Comparison of ENCODE assay signal across 7 mouse cellular contexts in the genomic region with DNA sequence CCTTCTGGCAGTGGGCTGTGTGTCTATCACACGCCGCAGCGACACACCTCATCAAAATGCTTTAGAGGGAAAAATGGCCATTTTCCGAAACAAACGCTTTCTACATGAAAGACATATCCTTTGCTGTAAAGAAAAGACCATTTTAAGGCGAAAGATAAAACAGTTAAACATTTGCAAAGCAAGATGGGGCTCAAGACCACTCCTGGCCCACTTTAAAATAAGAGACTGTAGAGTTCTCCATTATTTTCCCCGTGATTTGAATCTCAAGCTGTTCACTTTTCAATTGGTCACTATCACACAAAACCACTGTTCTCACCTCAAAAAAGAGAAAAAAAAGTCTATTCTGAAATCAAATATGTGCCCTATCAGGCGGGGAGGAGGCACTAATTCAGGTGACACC. TPM values are rescaled to one million over a fixed set of nuclear protein-coding genes. Genes with fewer than 3 reads are reported as not detected.
A peak's percentile ranks its signal among the peaks of the same experiment; 100 is the strongest.
DNase-seq lines count a peak whose midpoint lies in the region; ATAC-seq and TF ChIP-seq lines count a peak whose summit lies in the region.

No protein-coding gene starts in this region.

- WGBS in lung, postnatal 0 days, result 9% methylated on average over 8 of the region's 8 CpGs
- 10% methylated on average over 8 of the region's 8 CpGs for WGBS in forebrain, embryonic 13.5 days
- 14% methylated on average over 8 of the region's 8 CpGs for WGBS in limb, embryonic 14.5 days
- 9% methylated on average over 8 of the region's 8 CpGs for WGBS in stomach, embryonic 15.5 days

- H3K4me2 ChIP-seq in lung, postnatal 0 days (replicated peaks; ENCODE audit: low read depth, low read length), result peak overlapping the region; percentile 51
- peak overlapping the region; percentile 53 for H3K4me2 ChIP-seq in forebrain, embryonic 13.5 days
- H3K4me2 ChIP-seq in limb, embryonic 14.5 days (replicated peaks; ENCODE audit: low read depth, low read length, severe bottlenecking), result peak overlapping the region; percentile 51
- H3K4me2 ChIP-seq in stomach, embryonic 15.5 days, result peak overlapping the region; percentile 56

- no peak for TF ChIP-seq CTCF in lung, postnatal 0 days (IDR thresholded peaks at IDR 0.05)

- peak overlapping the region; percentile 35; the same call in 1 of the 2 replicates for H3K27ac ChIP-seq in lung, postnatal 0 days (ENCODE audit: low read length)
- H3K27ac ChIP-seq in forebrain, embryonic 13.5 days, result no peak overlapping the region
- H3K27ac ChIP-seq in limb, embryonic 14.5 days (replicated peaks; ENCODE audit: low read depth, low read length), result no peak overlapping the region
- 0 out of 2 replicates have a peak overlapping the region, but pooled peaks have one; percentile 41 for H3K27ac ChIP-seq in stomach, embryonic 15.5 days

- H3K4me3 ChIP-seq in lung, postnatal 0 days (ENCODE audit: low read depth, low read length), result peak overlapping the region; percentile 98
- peak overlapping the region; percentile 91 for H3K4me3 ChIP-seq in forebrain, embryonic 13.5 days
- H3K4me3 ChIP-seq in limb, embryonic 14.5 days (replicated peaks; ENCODE audit: low read length), result peak overlapping the region; percentile 92
- peak overlapping the region; percentile 94 for H3K4me3 ChIP-seq in stomach, embryonic 15.5 days (replicated peaks)

- ATAC-seq in lung, postnatal 0 days, result no peak
- peak; percentile 31 for ATAC-seq in forebrain, embryonic 13.5 days
- no peak; the same call in 1 of the 2 replicates for ATAC-seq in limb, embryonic 14.5 days (ENCODE audit: low FRiP score, low read depth)
- no peak for ATAC-seq in stomach, embryonic 15.5 days (ENCODE audit: insufficient read depth, low FRiP score, low read depth)
- ATAC-seq in activated CD4-positive, CD25-positive, alpha-beta regulatory T cell, adult 4 months, result no peak

- TF ChIP-seq EP300 in lung, postnatal 0 days (IDR thresholded peaks at IDR 0.05), result 0 out of 2 replicates have a peak, but pooled peaks have one; percentile 11

- no peak for TF ChIP-seq POLR2A in limb, embryonic 14.5 days (IDR thresholded peaks at IDR 0.05; ENCODE audit: borderline replicate concordance, extremely low read depth, insufficient read depth, insufficient read length)

- H3K9me3 ChIP-seq in lung, postnatal 0 days (ENCODE audit: low read length), result no peaks in the 10 kb centered on the region
- H3K9me3 ChIP-seq in forebrain, embryonic 13.5 days (replicated peaks), result no peaks in the 10 kb centered on the region
- no peaks in the 10 kb centered on the region for H3K9me3 ChIP-seq in limb, embryonic 14.5 days (ENCODE audit: control insufficient read depth, low read length)
- no peaks in the 10 kb centered on the region for H3K9me3 ChIP-seq in stomach, embryonic 15.5 days

- no peak overlapping the region for H3K9ac ChIP-seq in lung, postnatal 0 days (replicated peaks; ENCODE audit: low read depth)
- peak overlapping the region; percentile 36 for H3K9ac ChIP-seq in forebrain, embryonic 13.5 days
- H3K9ac ChIP-seq in limb, embryonic 14.5 days (ENCODE audit: low read depth, low read length, severe bottlenecking), result peak overlapping the region; percentile 34; the same call in 1 of the 2 replicates
- H3K9ac ChIP-seq in stomach, embryonic 15.5 days, result 0 out of 2 replicates have a peak overlapping the region, but pooled peaks have one; percentile 17

- no peaks in the 10 kb centered on the region for H3K36me3 ChIP-seq in lung, postnatal 0 days (ENCODE audit: insufficient read depth, low read length)
- peaks cover 1% of the 10 kb centered on the region; the same call in 1 of the 2 replicates for H3K36me3 ChIP-seq in forebrain, embryonic 13.5 days (ENCODE audit: poor library complexity, severe bottlenecking)
- peaks cover 9% of the 10 kb centered on the region for H3K36me3 ChIP-seq in limb, embryonic 14.5 days (ENCODE audit: control insufficient read depth, insufficient read depth, low read length)
- peaks cover 6% of the 10 kb centered on the region; the same call in 1 of the 2 replicates for H3K36me3 ChIP-seq in stomach, embryonic 15.5 days

- no peaks in the 10 kb centered on the region for H3K4me1 ChIP-seq in lung, postnatal 0 days (ENCODE audit: insufficient read depth, low read depth, low read length)
- peaks cover 14% of the 10 kb centered on the region for H3K4me1 ChIP-seq in forebrain, embryonic 13.5 days
- H3K4me1 ChIP-seq in limb, embryonic 14.5 days (ENCODE audit: control insufficient read depth, insufficient read depth, low read length), result peaks cover 9% of the 10 kb centered on the region; the same call in 1 of the 2 replicates
- H3K4me1 ChIP-seq in stomach, embryonic 15.5 days, result peaks cover 3% of the 10 kb centered on the region

- no peak for DNase-seq in lung, postnatal 0 days (ENCODE audit: low spot score)
- no peak for DNase-seq in lung, adult 18-20 months
- no peak for DNase-seq in limb, embryonic 14.5 days (ENCODE audit: low spot score)
- no peak for DNase-seq in urinary bladder, postnatal 10 days (ENCODE audit: low spot score)

- no peaks in the 10 kb centered on the region for H3K27me3 ChIP-seq in lung, postnatal 0 days (replicated peaks; ENCODE audit: insufficient read depth, low read length)
- no peaks in the 10 kb centered on the region for H3K27me3 ChIP-seq in forebrain, embryonic 13.5 days
- H3K27me3 ChIP-seq in limb, embryonic 14.5 days (ENCODE audit: control insufficient read depth, insufficient read depth, low read length), result no peaks in the 10 kb centered on the region
- H3K27me3 ChIP-seq in stomach, embryonic 15.5 days (replicated peaks), result no peaks in the 10 kb centered on the region

RNA-seq across cellular contexts. Expression of a gene that starts 0.4 kb away (rescaled TPM):
- polyA plus RNA-seq in lung, postnatal 0 days (2015; fragmentation: Nextera tagmentation; extraction: Ambion mirVana), result 84.8 and 86.3 TPM in 2 replicates
- 112 and 114 TPM in 2 replicates for polyA plus RNA-seq in forebrain, embryonic 13.5 days (2015; fragmentation: Nextera tagmentation; extraction: Ambion mirVana)
- polyA plus RNA-seq in limb, embryonic 14.5 days (2012; rRNA removed), result 37.7 and 40.2 TPM in 2 replicates
- polyA plus RNA-seq in limb, embryonic 14.5 days (2014; fragmentation: Nextera tagmentation; extraction: Ambion mirVana), result 78.1 and 79.3 TPM in 2 replicates
- polyA plus RNA-seq in stomach, embryonic 15.5 days (2015; fragmentation: Nextera tagmentation; extraction: Ambion mirVana), result 104 TPM in 2 replicates
- polyA plus RNA-seq in activated CD4-positive, CD25-positive, alpha-beta regulatory T cell, adult 4 months (2017; shearing (Covaris generic)), result 10 to 100 TPM; 52.6 to 60.0 TPM

RNA-seq across cellular contexts. Expression of a gene that starts 38.9 kb away (rescaled TPM):
- polyA plus RNA-seq in lung, postnatal 0 days (2015; fragmentation: Nextera tagmentation; extraction: Ambion mirVana), result 3.3 and 4.5 TPM in 2 replicates
- polyA plus RNA-seq in forebrain, embryonic 13.5 days (2015; fragmentation: Nextera tagmentation; extraction: Ambion mirVana), result 1.2 and 1.7 TPM in 2 replicates
- 1.7 and 1.9 TPM in 2 replicates for polyA plus RNA-seq in limb, embryonic 14.5 days (2012; rRNA removed)
- 5.5 and 5.9 TPM in 2 replicates for polyA plus RNA-seq in limb, embryonic 14.5 days (2014; fragmentation: Nextera tagmentation; extraction: Ambion mirVana)
- 2.8 and 3.7 TPM in 2 replicates for polyA plus RNA-seq in stomach, embryonic 15.5 days (2015; fragmentation: Nextera tagmentation; extraction: Ambion mirVana)
- polyA plus RNA-seq in activated CD4-positive, CD25-positive, alpha-beta regulatory T cell, adult 4 months (2017; shearing (Covaris generic)), result under 1 TPM in 1 of 2 experiments, not detected in 1; 0.49 TPM

RNA-seq across cellular contexts. Expression of a gene that starts 46.6 kb away (rescaled TPM):
- polyA plus RNA-seq in lung, postnatal 0 days (2015; fragmentation: Nextera tagmentation; extraction: Ambion mirVana), result 11.8 and 12.1 TPM in 2 replicates
- 1.7 and 1.8 TPM in 2 replicates for polyA plus RNA-seq in forebrain, embryonic 13.5 days (2015; fragmentation: Nextera tagmentation; extraction: Ambion mirVana)
- polyA plus RNA-seq in limb, embryonic 14.5 days (2012; rRNA removed), result 4.9 and 5.6 TPM in 2 replicates
- 5.2 TPM in 2 replicates for polyA plus RNA-seq in limb, embryonic 14.5 days (2014; fragmentation: Nextera tagmentation; extraction: Ambion mirVana)
- 11.6 and 12.9 TPM in 2 replicates for polyA plus RNA-seq in stomach, embryonic 15.5 days (2015; fragmentation: Nextera tagmentation; extraction: Ambion mirVana)
- 10 to 100 TPM; 31.4 to 37.2 TPM for polyA plus RNA-seq in activated CD4-positive, CD25-positive, alpha-beta regulatory T cell, adult 4 months (2017; shearing (Covaris generic))

RNA-seq across cellular contexts. Expression of a gene that starts 46.7 kb away (rescaled TPM):
- 3.2 and 3.4 TPM in 2 replicates for polyA plus RNA-seq in lung, postnatal 0 days (2015; fragmentation: Nextera tagmentation; extraction: Ambion mirVana)
- 5.5 and 6.8 TPM in 2 replicates for polyA plus RNA-seq in forebrain, embryonic 13.5 days (2015; fragmentation: Nextera tagmentation; extraction: Ambion mirVana)
- polyA plus RNA-seq in limb, embryonic 14.5 days (2012; rRNA removed), result 8.4 and 8.7 TPM in 2 replicates
- 8.8 and 10.2 TPM in 2 replicates for polyA plus RNA-seq in limb, embryonic 14.5 days (2014; fragmentation: Nextera tagmentation; extraction: Ambion mirVana)
- 7.5 and 7.8 TPM in 2 replicates for polyA plus RNA-seq in stomach, embryonic 15.5 days (2015; fragmentation: Nextera tagmentation; extraction: Ambion mirVana)
- polyA plus RNA-seq in activated CD4-positive, CD25-positive, alpha-beta regulatory T cell, adult 4 months (2017; shearing (Covaris generic)), result 1 to 10 TPM; 7.1 to 8.7 TPM

Comparison
In these comparisons a context has a peak if more than half of its experiments do, and no peak if none do; other contexts are left out.
1. H3K27ac ChIP-seq: peak in lung, postnatal 0 days (single experiment) and stomach, embryonic 15.5 days (single experiment); none in forebrain, embryonic 13.5 days (single experiment) and limb, embryonic 14.5 days (single experiment).
2. Peak in every context shown above with its lines, with median percentiles within 50 percentile points of each other: H3K4me2 ChIP-seq and H3K4me3 ChIP-seq.